Mouse (Mus musculus) adrenal gland, postnatal 0 days (tissue): ENCODE results near the gene Teddm1b. TPM values are rescaled to one million over a fixed set of nuclear protein-coding genes. Genes with fewer than 3 reads are reported as not detected.

ENCODE experiments used
- microRNA-seq: library from miRNA; unstranded; fragments of <30 nt; microRNA quantifications from one replicate; pipeline ENCODE4, GENCODE M21; 2016; ENCODE audit warnings: borderline replicate concordance; ENCODE audit not compliant: insufficient number of aligned reads
- polyA plus RNA-seq: library from polyadenylated mRNA; unstranded; fragments of >200 nt; fragmentation: Nextera tagmentation; extraction: Ambion mirVana; gene quantifications from 2 replicates; pipeline ENCODE4 v1.2.1, GENCODE M21; 2015

The Teddm1b gene
- 0.15 and 0.28 TPM in 2 replicates for polyA plus RNA-seq

GRCm38 (mm10) chr1:153874045-153874444 lies at the start of gene Teddm1b:
Gene Teddm1b, plus strand, starts transcription at chr1:153874345.

DNA sequence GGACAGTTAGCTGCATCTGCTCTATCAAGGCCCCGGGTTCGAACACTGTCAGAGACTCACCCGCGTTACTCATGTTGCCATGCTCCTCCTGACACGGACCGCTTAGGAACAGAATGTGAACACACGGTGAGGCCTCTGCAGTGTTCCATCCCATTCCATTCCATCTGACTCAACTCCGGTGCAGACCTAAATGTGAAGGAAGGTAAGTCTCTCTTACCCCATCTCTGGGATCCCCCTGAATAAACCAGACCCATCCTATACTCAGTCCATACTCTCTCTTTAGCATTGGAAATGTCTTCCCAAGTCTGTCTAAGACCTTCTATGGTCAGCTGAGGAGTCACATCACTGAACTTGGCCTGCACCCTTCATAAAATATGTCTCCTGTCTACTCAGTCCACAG lies 30.1 kb upstream of the Teddm1b start, which contains the start of gene Rgsl1:
TSS of gene Rgsl1 (minus strand) at position 101 of the 400 bp plus-strand sequence.

GRCm38 (mm10) chr1:153891442-153891841 lies 17.3 kb downstream of the Teddm1b start, which contains the start of gene Teddm1a:
Gene Teddm1a, plus strand, starts transcription at chr1:153891742.

GRCm38 (mm10) chr1:153899731-153900380 lies 25.7 kb downstream of the Teddm1b start, which contains the start of the genes Glul and Teddm2:
Gene Glul, plus strand, starts transcription at chr1:153899944.
Gene Teddm2, minus strand, starts transcription at chr1:153900228.

Small RNAs within 50 kb of the gene (microRNA-seq; reads per million reads assigned to microRNA genes)
- 13.7 reads per million, percentile 19 among the genes with 10 or more reads in this experiment for gene Mir8114

Other genes starting within 250 kb of the Teddm1b start
- gene Rgs8, start 221.3 kb upstream of the Teddm1b start, polyA plus RNA-seq: 0.18 and 0.32 TPM in 2 replicates
- 3.6 and 4.5 TPM in 2 replicates for gene Rgs16, start 134.0 kb upstream of the Teddm1b start, polyA plus RNA-seq
- 29.2 and 32.6 TPM in 2 replicates for gene Rnasel, start 124.9 kb upstream of the Teddm1b start, polyA plus RNA-seq
- gene Rgsl1, start 30.2 kb upstream of the Teddm1b start, polyA plus RNA-seq: 0.08 and 0.33 TPM in 2 replicates
- not detected in 2 replicates for gene Teddm1a, start 17.4 kb downstream of the Teddm1b start, polyA plus RNA-seq
- gene Glul, start 25.6 kb downstream of the Teddm1b start, polyA plus RNA-seq: 142 and 157 TPM in 2 replicates
- gene Teddm2, start 25.9 kb downstream of the Teddm1b start, polyA plus RNA-seq: 0.61 and 0.73 TPM in 2 replicates